In genomic region chr5:107184158-107184883, GRCm38 (mm10) we compare ENCODE assay signal across 13 mouse cellular contexts.
DNase-seq lines count a peak whose midpoint lies in the region; ATAC-seq and TF ChIP-seq lines count a peak whose summit lies in the region.
"Had no signal": no experiment of that assay in that cellular context is flagged by ENCODE, and none has a peak within 500 bp of the region (broad histone marks: within the 10 kb centered on the region; RNA-seq: fewer than 3 reads in every experiment).

No protein-coding gene starts in this region.

- no peaks in the 10 kb centered on the region for H3K27me3 ChIP-seq in kidney, embryonic 15.5 days
- H3K27me3 ChIP-seq in stomach, embryonic 14.5 days (ENCODE audit: control insufficient read depth, insufficient read depth, low read length), result no peaks in the 10 kb centered on the region
- no peaks in the 10 kb centered on the region for H3K27me3 ChIP-seq in stomach, postnatal 0 days (ENCODE audit: control insufficient read depth, insufficient read depth, low read length)
- no peaks in the 10 kb centered on the region for H3K27me3 ChIP-seq in midbrain, embryonic 16.5 days (ENCODE audit: control insufficient read depth, insufficient read depth, low read depth, low read length)
- H3K27me3 ChIP-seq in forebrain, embryonic 14.5 days (replicated peaks; ENCODE audit: control insufficient read depth, insufficient read depth, low read length), result no peaks in the 10 kb centered on the region
- H3K27me3 ChIP-seq: hindbrain, embryonic 15.5 days; limb, embryonic 12.5 days had no signal

- no peak for TF ChIP-seq CTCF in stomach, postnatal 0 days (IDR thresholded peaks at IDR 0.05; ENCODE audit: low read depth)

- WGBS in kidney, embryonic 15.5 days, result 72% methylated on average over 8 of the region's 8 CpGs
- WGBS in stomach, embryonic 14.5 days, result 79% methylated on average over 8 of the region's 8 CpGs
- WGBS in stomach, postnatal 0 days, result 69% methylated on average over 8 of the region's 8 CpGs
- WGBS in midbrain, embryonic 16.5 days, result 92% methylated on average over 8 of the region's 8 CpGs
- 90% methylated on average over 8 of the region's 8 CpGs for WGBS in forebrain, embryonic 14.5 days

- ATAC-seq in kidney, embryonic 15.5 days (replicated peaks; ENCODE audit: low FRiP score), result no peak
- ATAC-seq in stomach, embryonic 14.5 days (ENCODE audit: insufficient number of reproducible peaks, insufficient read depth, low FRiP score, low read depth), result no peak
- ATAC-seq in stomach, postnatal 0 days (ENCODE audit: low FRiP score, low TSS enrichment), result no peak
- ATAC-seq in midbrain, embryonic 16.5 days, result no peak
- no peak for ATAC-seq in forebrain, embryonic 14.5 days

- H3K4me2 ChIP-seq in kidney, embryonic 15.5 days, result no peak overlapping the region
- H3K4me2 ChIP-seq in stomach, embryonic 14.5 days (replicated peaks; ENCODE audit: low read depth, low read length), result no peak overlapping the region
- H3K4me2 ChIP-seq in stomach, postnatal 0 days (replicated peaks; ENCODE audit: low read depth), result no peak overlapping the region
- H3K4me2 ChIP-seq in midbrain, embryonic 16.5 days (ENCODE audit: low read length), result no peak overlapping the region
- H3K4me2 ChIP-seq in forebrain, embryonic 14.5 days (ENCODE audit: low read length), result no peak overlapping the region
- H3K4me2 ChIP-seq: hindbrain, embryonic 15.5 days; limb, embryonic 12.5 days had no signal

- no peaks in the 10 kb centered on the region for H3K36me3 ChIP-seq in kidney, embryonic 15.5 days
- no peaks in the 10 kb centered on the region for H3K36me3 ChIP-seq in stomach, embryonic 14.5 days (ENCODE audit: control insufficient read depth, insufficient read depth, low read length)
- no peaks in the 10 kb centered on the region for H3K36me3 ChIP-seq in stomach, postnatal 0 days (ENCODE audit: control insufficient read depth, insufficient read depth, low read length)
- H3K36me3 ChIP-seq in midbrain, embryonic 16.5 days (ENCODE audit: control insufficient read depth, insufficient read depth, low read length), result no peaks in the 10 kb centered on the region
- no peaks in the 10 kb centered on the region for H3K36me3 ChIP-seq in forebrain, embryonic 14.5 days (ENCODE audit: control insufficient read depth, insufficient read depth, low read length)
- H3K36me3 ChIP-seq: hindbrain, embryonic 15.5 days; limb, embryonic 12.5 days had no signal

- peaks cover 9% of the 10 kb centered on the region for H3K4me1 ChIP-seq in kidney, embryonic 15.5 days
- peaks cover 9% of the 10 kb centered on the region; the same call in 1 of the 2 replicates for H3K4me1 ChIP-seq in stomach, embryonic 14.5 days (ENCODE audit: control insufficient read depth, insufficient read depth, low read length)
- H3K4me1 ChIP-seq in stomach, postnatal 0 days (replicated peaks; ENCODE audit: control insufficient read depth, insufficient read depth), result no peaks in the 10 kb centered on the region
- no peaks in the 10 kb centered on the region for H3K4me1 ChIP-seq in midbrain, embryonic 16.5 days (ENCODE audit: control insufficient read depth, insufficient read depth, low read length)
- no peaks in the 10 kb centered on the region for H3K4me1 ChIP-seq in forebrain, embryonic 14.5 days (ENCODE audit: control insufficient read depth, insufficient read depth, low read length)
- H3K4me1 ChIP-seq: hindbrain, embryonic 15.5 days; limb, embryonic 12.5 days had no signal

- DNase-seq in adrenal gland, adult (ENCODE audit: inconsistent age in 2 of 2, low spot score in 1 of 2), result peak; percentile 91 to 95
- no peak for DNase-seq in adrenal gland, adult 18-20 months (ENCODE audit: low spot score in 2 of 2)
- no peak for DNase-seq in kidney, adult 8-10 months
- no peak for DNase-seq in stomach, postnatal 0 days (ENCODE audit: low spot score)
- no peak for DNase-seq in forebrain, embryonic 14.5 days (ENCODE audit: low spot score)
- DNase-seq: cerebellum, adult 2 months; kidney, adult 9 months; layer of hippocampus, postnatal 36 days had no signal

- H3K9me3 ChIP-seq in kidney, embryonic 15.5 days (replicated peaks), result no peaks in the 10 kb centered on the region
- H3K9me3 ChIP-seq in stomach, embryonic 14.5 days (ENCODE audit: control insufficient read depth, low read depth, low read length), result no peaks in the 10 kb centered on the region
- no peaks in the 10 kb centered on the region for H3K9me3 ChIP-seq in stomach, postnatal 0 days (ENCODE audit: control insufficient read depth, low read length)
- H3K9me3 ChIP-seq in midbrain, embryonic 16.5 days (replicated peaks; ENCODE audit: control insufficient read depth, low read length, poor library complexity, severe bottlenecking), result no peaks in the 10 kb centered on the region
- H3K9me3 ChIP-seq in forebrain, embryonic 14.5 days (replicated peaks; ENCODE audit: control insufficient read depth, low read length), result no peaks in the 10 kb centered on the region
- H3K9me3 ChIP-seq: hindbrain, embryonic 15.5 days; limb, embryonic 12.5 days had no signal

- H3K9ac ChIP-seq in kidney, embryonic 15.5 days, result no peak overlapping the region
- H3K9ac ChIP-seq in stomach, embryonic 14.5 days (replicated peaks; ENCODE audit: low read depth, low read length), result no peak overlapping the region
- H3K9ac ChIP-seq in stomach, postnatal 0 days (ENCODE audit: low read length), result no peak overlapping the region
- H3K9ac ChIP-seq in midbrain, embryonic 16.5 days (ENCODE audit: low read depth, low read length), result no peak overlapping the region
- no peak overlapping the region for H3K9ac ChIP-seq in forebrain, embryonic 14.5 days (ENCODE audit: low read length)
- H3K9ac ChIP-seq: hindbrain, embryonic 15.5 days; limb, embryonic 12.5 days had no signal

- H3K4me3 ChIP-seq in kidney, embryonic 15.5 days (replicated peaks), result no peak overlapping the region
- no peak overlapping the region for H3K4me3 ChIP-seq in stomach, embryonic 14.5 days (ENCODE audit: low read depth, low read length)
- H3K4me3 ChIP-seq in stomach, postnatal 0 days (ENCODE audit: low read depth, low read length), result no peak overlapping the region
- H3K4me3 ChIP-seq in midbrain, embryonic 16.5 days (ENCODE audit: low read depth, low read length), result no peak overlapping the region
- H3K4me3 ChIP-seq in forebrain, embryonic 14.5 days (ENCODE audit: low read depth, low read length), result no peak overlapping the region
- H3K4me3 ChIP-seq: hindbrain, embryonic 15.5 days; limb, embryonic 12.5 days had no signal

- TF ChIP-seq EP300 in stomach, postnatal 0 days (optimal IDR thresholded peaks at IDR 0.05), result no peak

- peak overlapping the region; percentile 49 for H3K27ac ChIP-seq in kidney, embryonic 15.5 days
- H3K27ac ChIP-seq in stomach, embryonic 14.5 days (ENCODE audit: low read length), result 0 out of 2 replicates have a peak overlapping the region, but pooled peaks have one; percentile 15
- H3K27ac ChIP-seq in stomach, postnatal 0 days (replicated peaks), result no peak overlapping the region
- H3K27ac ChIP-seq in midbrain, embryonic 16.5 days (ENCODE audit: low read length), result no peak overlapping the region
- H3K27ac ChIP-seq in forebrain, embryonic 14.5 days (ENCODE audit: low read depth, low read length), result no peak overlapping the region
- H3K27ac ChIP-seq: hindbrain, embryonic 15.5 days; limb, embryonic 12.5 days had no signal

Comparison
In these comparisons a context has a peak if more than half of its experiments do, and no peak if none do; other contexts are left out.
1. DNase-seq: peak in adrenal gland, adult (2 of 2); none in adrenal gland, adult 18-20 months (0 of 2), kidney, adult 8-10 months (0 of 2), stomach, postnatal 0 days (single experiment) and forebrain, embryonic 14.5 days (single experiment).
2. H3K27ac ChIP-seq: peak in kidney, embryonic 15.5 days (single experiment) and stomach, embryonic 14.5 days (single experiment); none in stomach, postnatal 0 days (single experiment), midbrain, embryonic 16.5 days (single experiment) and forebrain, embryonic 14.5 days (single experiment).